Mouse (Mus musculus) heart, postnatal 25 days (tissue): ENCODE data around the gene Sdr9c7. TPM values are rescaled to one million over a fixed set of nuclear protein-coding genes. Genes with fewer than 3 reads are reported as not detected.

Experiments
- DNase-seq: peaks from one replicate; pipeline ENCODE4 v3.0.0; 2022; ENCODE audit warnings: low spot score
- intact Hi-C: fragments of 180-260 bp; cut with DNase I; formaldehyde crosslinking; loops from one replicate; pipeline ENCODE4 v1.15.1; 2025
- total RNA-seq, 2 experiments: library from RNA; stranded (reverse); gene quantifications; 2 replicates each; pipeline ENCODE4 v1.2.3; 2021

The Sdr9c7 gene
- total RNA-seq, 2 experiments from 2014 or later: not detected

GRCm38 (mm10) chr10:127955034-127955433 lies 56.7 kb downstream of the Sdr9c7 start:
- intact Hi-C loops: loop anchor here (5.0 kb wide), 1 partner anchor 232 kb away; no protein-coding TSS in a partner anchor
- no peak for DNase-seq

DNA sequence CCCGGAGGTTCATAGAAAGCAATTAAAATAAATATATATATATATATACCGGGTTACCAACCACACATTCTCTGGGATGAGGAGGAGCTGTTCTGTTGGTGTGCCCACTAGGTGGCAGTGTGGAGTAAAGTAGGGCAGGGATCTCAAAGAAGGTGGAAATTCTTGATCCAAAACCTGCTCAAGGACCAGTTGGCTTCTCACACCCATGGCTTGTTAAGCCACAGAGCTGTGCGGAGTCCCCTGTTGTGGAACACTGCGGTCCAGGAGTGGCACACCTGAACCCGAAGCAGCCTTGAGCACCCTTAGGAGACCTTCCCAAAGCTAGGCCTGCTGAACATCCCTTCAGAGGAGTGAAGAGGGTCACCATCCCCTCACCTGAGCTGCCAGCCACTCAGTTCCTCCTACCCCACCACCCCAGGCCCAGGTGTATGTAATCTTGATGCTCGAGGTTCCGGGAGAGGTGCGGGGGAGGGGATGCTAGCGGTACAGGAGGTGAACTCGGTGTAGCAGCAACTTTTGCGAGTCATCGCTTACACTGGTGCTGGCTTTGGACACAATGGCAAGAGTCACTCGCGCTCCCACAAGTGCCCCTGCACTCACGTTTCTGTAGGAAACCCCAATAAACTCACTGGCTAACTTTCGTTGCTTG lies 58.0 kb downstream of the Sdr9c7 start:
- intact Hi-C loops: loop anchor here (1.0 to 5.0 kb wide), 2 partner anchors 52 to 231 kb away; no protein-coding TSS in a partner anchor

GRCm38 (mm10) chr10:127959161-127959679 lies 60.9 kb downstream of the Sdr9c7 start:
- intact Hi-C loops: loop anchor here (5.0 kb wide), 1 partner anchor 228 kb away; no protein-coding TSS in a partner anchor
- no peak for DNase-seq

More for the DNA sequence above, 58.0 kb downstream of the Sdr9c7 start:
- no peak for DNase-seq

Other genes starting within 250 kb of the Sdr9c7 start
- gene Nemp1, start 231.6 kb upstream of the Sdr9c7 start, total RNA-seq: 1 to 10 TPM; 3.4 to 4.4 TPM
- 1 to 10 TPM; 5.6 to 7.0 TPM for gene Nab2, start 229.9 kb upstream of the Sdr9c7 start, total RNA-seq
- gene Myo1a, start 193.3 kb upstream of the Sdr9c7 start, total RNA-seq: under 1 TPM in 1 of 2 experiments, not detected in 1; 0.10 TPM
- not detected for gene Tac2, start 174.0 kb upstream of the Sdr9c7 start, total RNA-seq
- 1 to 10 TPM; 6.8 to 8.3 TPM for gene Zbtb39, start 159.0 kb upstream of the Sdr9c7 start, total RNA-seq
- 1 to 10 TPM; 3.4 to 3.8 TPM for gene Gpr182, start 146.8 kb upstream of the Sdr9c7 start, total RNA-seq
- gene Rdh1, start 138.8 kb upstream of the Sdr9c7 start, total RNA-seq: under 1 TPM in 1 of 2 experiments, not detected in 1; 0.08 TPM
- under 1 TPM in 1 of 2 experiments, not detected in 1; 0.20 TPM for gene Rdh16f1, start 138.7 kb upstream of the Sdr9c7 start, total RNA-seq
- gene Rdh9, start 122.1 kb upstream of the Sdr9c7 start, total RNA-seq: not detected
- gene Rdh16, start 97.4 kb upstream of the Sdr9c7 start, total RNA-seq: not detected
- not detected for gene Rdh19, start 48.6 kb upstream of the Sdr9c7 start, total RNA-seq
- gene Rdh16f2, start 32.0 kb upstream of the Sdr9c7 start, total RNA-seq: not detected
- not detected for gene Rdh7, start 9.7 kb upstream of the Sdr9c7 start, total RNA-seq
- not detected for gene Hsd17b6, start 109.1 kb downstream of the Sdr9c7 start, total RNA-seq
- 1 to 10 TPM; 2.1 to 2.2 TPM for gene Prim1, start 116.7 kb downstream of the Sdr9c7 start, total RNA-seq
- gene Naca, start 137.1 kb downstream of the Sdr9c7 start, total RNA-seq: 100 to 1,000 TPM; 502 to 533 TPM
- 10 to 100 TPM; 77.8 to 89.3 TPM for gene Ptges3, start 160.4 kb downstream of the Sdr9c7 start, total RNA-seq
- gene Atp5b, start 184.8 kb downstream of the Sdr9c7 start, total RNA-seq: 1,000 to 10,000 TPM; 9,293 to 9,309 TPM
- gene Baz2a, start 193.1 kb downstream of the Sdr9c7 start, total RNA-seq: 10 to 100 TPM; 20.0 to 24.4 TPM